Mouse (Mus musculus): ENCODE results near the gene Rab14.

DNA sequence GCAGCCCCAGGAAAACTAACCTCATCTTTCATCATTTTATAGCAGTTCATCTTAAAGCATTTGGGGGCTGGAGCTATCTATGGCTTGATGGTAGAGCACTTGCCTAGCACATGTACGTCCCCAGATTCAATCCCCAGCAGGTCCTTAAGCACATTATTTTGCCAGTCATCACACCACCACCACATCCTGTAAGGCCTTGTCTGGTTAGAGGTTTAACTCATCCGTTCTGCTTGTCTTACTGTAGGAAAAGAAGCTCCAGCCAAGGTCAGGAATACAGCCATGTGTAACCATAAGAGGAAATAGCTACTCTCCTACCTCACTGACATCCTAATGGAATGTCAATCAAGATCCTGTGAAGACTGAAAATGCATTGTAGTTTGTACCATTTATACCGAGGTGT lies 22.8 kb downstream of the Rab14 start:
- TF ChIP-seq CTCF (IDR thresholded peaks at IDR 0.05; ENCODE audit: borderline replicate concordance, extremely low read depth, insufficient read depth, insufficient read length) (no peak), POLR2A (IDR thresholded peaks at IDR 0.05; ENCODE audit: borderline replicate concordance, extremely low read depth, insufficient read depth, insufficient read length, poor library complexity, severe bottlenecking) (no peak)
